ENCODE assay signal across 18 mouse cellular contexts in genomic region chr11:106603230-106603629, GRCm38 (mm10). TPM values are rescaled to one million over a fixed set of nuclear protein-coding genes. Genes with fewer than 3 reads are reported as not detected.
A peak's percentile ranks its signal among the peaks of the same experiment; 100 is the strongest.
DNase-seq lines count a peak whose midpoint lies in the region; ATAC-seq and TF ChIP-seq lines count a peak whose summit lies in the region.
"Had no signal": no experiment of that assay in that cellular context is flagged by ENCODE, and none has a peak within 500 bp of the region (broad histone marks: within the 10 kb centered on the region; RNA-seq: fewer than 3 reads in every experiment).

No protein-coding gene starts in this region.

- TF ChIP-seq CTCF in kidney, adult 2 months (conservative IDR thresholded peaks at IDR 0.05; ENCODE audit: insufficient read depth, insufficient read length, low read depth, low read length) = no peak

- H3K9ac ChIP-seq in kidney, embryonic 16.5 days (replicated peaks; ENCODE audit: low read length) = no peak overlapping the region
- H3K9ac ChIP-seq in liver, embryonic 13.5 days = no peak overlapping the region
- H3K9ac ChIP-seq in stomach, embryonic 16.5 days (ENCODE audit: low read length) = no peak overlapping the region
- H3K9ac ChIP-seq: neural tube, embryonic 12.5 days had no signal

- H3K27me3 ChIP-seq in kidney, adult 2 months (replicated peaks; ENCODE audit: control insufficient read depth, insufficient read depth, low read length) = no peaks in the 10 kb centered on the region
- no peaks in the 10 kb centered on the region for H3K27me3 ChIP-seq in kidney, embryonic 16.5 days (ENCODE audit: insufficient read depth, low read length)
- H3K27me3 ChIP-seq in liver, embryonic 13.5 days = no peaks in the 10 kb centered on the region
- H3K27me3 ChIP-seq in stomach, embryonic 16.5 days (ENCODE audit: control insufficient read depth, insufficient read depth, low read length) = no peaks in the 10 kb centered on the region
- H3K27me3 ChIP-seq: neural tube, embryonic 12.5 days had no signal

- no peaks in the 10 kb centered on the region for H3K36me3 ChIP-seq in kidney, adult 2 months (ENCODE audit: control insufficient read depth, insufficient read depth, low read length)
- no peaks in the 10 kb centered on the region for H3K36me3 ChIP-seq in kidney, embryonic 16.5 days (ENCODE audit: insufficient read depth, low read length)
- peaks cover 7% of the 10 kb centered on the region for H3K36me3 ChIP-seq in liver, embryonic 13.5 days
- 0 out of 2 replicates have a peak, but pooled peaks cover 3% of the 10 kb centered on the region for H3K36me3 ChIP-seq in stomach, embryonic 16.5 days (ENCODE audit: control insufficient read depth, insufficient read depth, low read length)

- H3K9me3 ChIP-seq in kidney, embryonic 16.5 days (ENCODE audit: low read length) = no peaks in the 10 kb centered on the region
- no peaks in the 10 kb centered on the region for H3K9me3 ChIP-seq in liver, embryonic 13.5 days (replicated peaks)
- no peaks in the 10 kb centered on the region for H3K9me3 ChIP-seq in stomach, embryonic 16.5 days (replicated peaks; ENCODE audit: control insufficient read depth, low read length)
- H3K9me3 ChIP-seq: neural tube, embryonic 12.5 days had no signal

- peaks cover 6% of the 10 kb centered on the region for H3K4me1 ChIP-seq in kidney, adult 2 months (ENCODE audit: control insufficient read depth, insufficient read depth, low read length)
- H3K4me1 ChIP-seq in kidney, embryonic 16.5 days (ENCODE audit: insufficient read depth, low read length) = 0 out of 2 replicates have a peak, but pooled peaks cover 7% of the 10 kb centered on the region
- peaks cover 23% of the 10 kb centered on the region for H3K4me1 ChIP-seq in brown adipose tissue, adult 24 weeks (ENCODE audit: control insufficient read depth, insufficient read depth, insufficient read length, low read length)
- peaks cover 62% of the 10 kb centered on the region for H3K4me1 ChIP-seq in liver, embryonic 13.5 days (replicated peaks)
- H3K4me1 ChIP-seq in stomach, embryonic 16.5 days (ENCODE audit: control insufficient read depth, insufficient read depth, low read length) = no peaks in the 10 kb centered on the region

- H3K27ac ChIP-seq in kidney, adult 2 months (ENCODE audit: insufficient read depth, low read depth, low read length) = peak overlapping the region; percentile 26; the same call in 1 of the 2 replicates
- H3K27ac ChIP-seq in kidney, embryonic 16.5 days (ENCODE audit: low read length) = no peak overlapping the region
- H3K27ac ChIP-seq in brown adipose tissue, adult 24 weeks (replicated peaks; ENCODE audit: low read depth, low read length) = 0 out of 2 replicates have a peak overlapping the region, but pooled peaks have one; percentile 0
- H3K27ac ChIP-seq in liver, embryonic 13.5 days = peak overlapping the region; percentile 40; the same call in 1 of the 2 replicates
- H3K27ac ChIP-seq in stomach, embryonic 16.5 days (ENCODE audit: low read length) = no peak overlapping the region
- H3K27ac ChIP-seq: neural tube, embryonic 12.5 days had no signal

- H3K4me2 ChIP-seq in kidney, embryonic 16.5 days (replicated peaks; ENCODE audit: low read depth, low read length) = no peak overlapping the region
- no peak overlapping the region for H3K4me2 ChIP-seq in liver, embryonic 13.5 days
- no peak overlapping the region for H3K4me2 ChIP-seq in stomach, embryonic 16.5 days (ENCODE audit: low read depth, low read length)
- H3K4me2 ChIP-seq: neural tube, embryonic 12.5 days had no signal

- no peak for DNase-seq in kidney, adult 2 months
- DNase-seq in liver, embryonic 13.5 days = no peak
- DNase-seq in ovary, postnatal 14 days (ENCODE audit: low spot score) = no peak
- no peak for DNase-seq in cerebellum, postnatal 36 days
- DNase-seq: adrenal gland, postnatal 25 days; B cell, adult 2 months; cerebellum, adult 11-12 months; cerebellum, postnatal 25 days; gastrocnemius, postnatal 36 days; left cerebral cortex, postnatal 4 days; thymus, postnatal 36 days had no signal

- no peak for TF ChIP-seq POLR2A in kidney, adult 2 months (IDR thresholded peaks at IDR 0.05; ENCODE audit: low read depth, low read length)

- WGBS in kidney, adult 2 months = 78% methylated on average over 11 of the region's 11 CpGs
- 92% methylated on average over 11 of the region's 11 CpGs for WGBS in kidney, embryonic 16.5 days
- 48% methylated on average over 11 of the region's 11 CpGs for WGBS in liver, embryonic 13.5 days (ENCODE audit: insufficient replicate concordance)
- 88% methylated on average over 11 of the region's 11 CpGs for WGBS in stomach, embryonic 16.5 days

- ATAC-seq in kidney, embryonic 16.5 days (ENCODE audit: low FRiP score, low TSS enrichment) = no peak
- ATAC-seq in liver, embryonic 13.5 days (ENCODE audit: low read depth) = peak; percentile 62
- peak; percentile 40; the same call in 1 of the 2 replicates for ATAC-seq in stomach, embryonic 16.5 days (ENCODE audit: insufficient read depth, low FRiP score)
- ATAC-seq: forebrain, embryonic 14.5 days; hindbrain, embryonic 16.5 days; intestine, embryonic 16.5 days had no signal

- H3K4me3 ChIP-seq in kidney, adult 2 months (ENCODE audit: insufficient read depth, low read depth, low read length) = no peak overlapping the region
- H3K4me3 ChIP-seq in kidney, embryonic 16.5 days (ENCODE audit: low read length) = no peak overlapping the region
- H3K4me3 ChIP-seq in brown adipose tissue, adult 24 weeks (ENCODE audit: insufficient read depth, low read depth, low read length) = no peak overlapping the region
- H3K4me3 ChIP-seq in liver, embryonic 13.5 days (replicated peaks) = no peak overlapping the region
- no peak overlapping the region for H3K4me3 ChIP-seq in stomach, embryonic 16.5 days (replicated peaks; ENCODE audit: low read length)
- H3K4me3 ChIP-seq: neural tube, embryonic 12.5 days had no signal

RNA-seq across cellular contexts. Expression of gene Tex2, which starts 10.0 kb away (rescaled TPM):
- 33.0 and 37.2 TPM in 2 replicates for polyA plus RNA-seq in kidney, adult 2 months (2012; rRNA removed)
- polyA plus RNA-seq in kidney, embryonic 16.5 days (2015; fragmentation: Nextera tagmentation; extraction: Ambion mirVana) = 9.6 and 10.3 TPM in 2 replicates
- 32.8 and 33.5 TPM in 2 replicates for polyA plus RNA-seq in brown adipose tissue, adult 24 weeks (2012; ENCODE audit: insufficient read depth, insufficient read length, missing spikeins)
- 7.5 and 9.8 TPM in 2 replicates for polyA plus RNA-seq in liver, embryonic 13.5 days (2015; fragmentation: Nextera tagmentation; extraction: Ambion mirVana)
- polyA plus RNA-seq in stomach, embryonic 16.5 days (2015; fragmentation: Nextera tagmentation; extraction: Ambion mirVana) = 13.1 and 15.2 TPM in 2 replicates

Comparison
In these comparisons a context has a peak if more than half of its experiments do, and no peak if none do; other contexts are left out.
1. H3K27ac ChIP-seq: peak in kidney, adult 2 months (single experiment), brown adipose tissue, adult 24 weeks (single experiment) and liver, embryonic 13.5 days (single experiment); none in kidney, embryonic 16.5 days (single experiment) and stomach, embryonic 16.5 days (single experiment).